In the genomic region with DNA sequence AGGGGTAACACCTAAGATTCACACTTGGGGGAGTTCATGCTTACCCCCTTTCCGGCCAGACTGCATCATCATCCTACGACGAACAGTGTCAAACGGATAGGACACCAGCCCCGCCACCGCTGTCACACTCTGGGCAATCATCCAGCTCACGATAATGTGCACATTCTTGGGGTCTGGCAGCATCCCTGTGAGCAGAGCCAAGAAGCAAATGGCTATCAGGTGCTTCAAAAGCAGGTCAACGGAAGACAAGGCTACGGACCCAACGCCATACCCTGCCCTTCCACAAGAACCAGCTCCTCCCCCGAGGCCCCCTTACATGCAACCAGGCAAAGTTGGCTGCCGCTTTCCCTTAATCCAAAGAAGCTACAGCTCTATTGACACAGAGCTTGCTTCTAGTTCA, we compare ENCODE assay signal across 8 mouse cellular contexts. TPM values are rescaled to one million over a fixed set of nuclear protein-coding genes. Genes with fewer than 3 reads are reported as not detected.
A peak's percentile ranks its signal among the peaks of the same experiment; 100 is the strongest.
DNase-seq lines count a peak whose midpoint lies in the region; ATAC-seq and TF ChIP-seq lines count a peak whose summit lies in the region.

No protein-coding gene starts in this region.

- H3K4me3 ChIP-seq in forebrain, embryonic 15.5 days, result peak overlapping the region; percentile 80
- peak overlapping the region; percentile 89 for H3K4me3 ChIP-seq in limb, embryonic 14.5 days (replicated peaks; ENCODE audit: low read length)
- no peak overlapping the region for H3K4me3 ChIP-seq in stomach, postnatal 0 days (ENCODE audit: low read depth, low read length)

- DNase-seq in adrenal gland, postnatal 14 days, result peak; percentile 49
- no peak for DNase-seq in adrenal gland, adult 8-10 months
- DNase-seq in adrenal gland, postnatal 25 days, result peak; percentile 8
- DNase-seq in heart, postnatal 36 days, result peak; percentile 64 to 71
- DNase-seq in limb, embryonic 14.5 days (ENCODE audit: low spot score), result no peak
- no peak for DNase-seq in stomach, postnatal 0 days (ENCODE audit: low spot score)
- DNase-seq in thymus, adult 18-20 months, result no peak

- 57% methylated on average over 12 of the region's 12 CpGs for WGBS in forebrain, embryonic 15.5 days
- 80% methylated on average over 12 of the region's 12 CpGs for WGBS in limb, embryonic 14.5 days
- WGBS in stomach, postnatal 0 days, result 75% methylated on average over 12 of the region's 12 CpGs

- no peak overlapping the region for H3K27ac ChIP-seq in forebrain, embryonic 15.5 days (replicated peaks)
- no peak overlapping the region for H3K27ac ChIP-seq in limb, embryonic 14.5 days (replicated peaks; ENCODE audit: low read depth, low read length)
- 0 out of 2 replicates have a peak overlapping the region, but pooled peaks have one; percentile 18 for H3K27ac ChIP-seq in stomach, postnatal 0 days (replicated peaks)

- TF ChIP-seq EP300 in stomach, postnatal 0 days (optimal IDR thresholded peaks at IDR 0.05), result no peak

- no peak for TF ChIP-seq CTCF in stomach, postnatal 0 days (IDR thresholded peaks at IDR 0.05; ENCODE audit: low read depth)

- intact Hi-C loops in heart, postnatal 36 days (cut with DNase I), result no loop called here

- no peaks in the 10 kb centered on the region for H3K9me3 ChIP-seq in forebrain, embryonic 15.5 days
- no peaks in the 10 kb centered on the region for H3K9me3 ChIP-seq in limb, embryonic 14.5 days (ENCODE audit: control insufficient read depth, low read length)
- H3K9me3 ChIP-seq in stomach, postnatal 0 days (ENCODE audit: control insufficient read depth, low read length), result no peaks in the 10 kb centered on the region

- ATAC-seq in forebrain, embryonic 15.5 days (replicated peaks), result no peak
- no peak for ATAC-seq in limb, embryonic 14.5 days (ENCODE audit: low FRiP score, low read depth)
- no peak for ATAC-seq in stomach, postnatal 0 days (ENCODE audit: low FRiP score, low TSS enrichment)

- H3K4me1 ChIP-seq in forebrain, embryonic 15.5 days, result peaks cover 38% of the 10 kb centered on the region
- H3K4me1 ChIP-seq in limb, embryonic 14.5 days (ENCODE audit: control insufficient read depth, insufficient read depth, low read length), result peaks cover 29% of the 10 kb centered on the region
- H3K4me1 ChIP-seq in stomach, postnatal 0 days (replicated peaks; ENCODE audit: control insufficient read depth, insufficient read depth), result no peaks in the 10 kb centered on the region; the same call in 1 of the 2 replicates

- peak overlapping the region; percentile 96; the same call in 1 of the 2 replicates for H3K9ac ChIP-seq in forebrain, embryonic 15.5 days (replicated peaks)
- H3K9ac ChIP-seq in limb, embryonic 14.5 days (ENCODE audit: low read depth, low read length, severe bottlenecking), result no peak overlapping the region
- H3K9ac ChIP-seq in stomach, postnatal 0 days (ENCODE audit: low read length), result peak overlapping the region; percentile 41

- H3K36me3 ChIP-seq in forebrain, embryonic 15.5 days, result peaks cover 51% of the 10 kb centered on the region
- H3K36me3 ChIP-seq in limb, embryonic 14.5 days (ENCODE audit: control insufficient read depth, insufficient read depth, low read length), result peaks cover 58% of the 10 kb centered on the region
- peaks cover 15% of the 10 kb centered on the region; the same call in 1 of the 2 replicates for H3K36me3 ChIP-seq in stomach, postnatal 0 days (ENCODE audit: control insufficient read depth, insufficient read depth, low read length)

- TF ChIP-seq POLR2A in limb, embryonic 14.5 days (IDR thresholded peaks at IDR 0.05; ENCODE audit: borderline replicate concordance, extremely low read depth, insufficient read depth, insufficient read length), result no peak

- H3K4me2 ChIP-seq in forebrain, embryonic 15.5 days (replicated peaks), result peak overlapping the region; percentile 88
- H3K4me2 ChIP-seq in limb, embryonic 14.5 days (replicated peaks; ENCODE audit: low read depth, low read length, severe bottlenecking), result peak overlapping the region; percentile 91
- H3K4me2 ChIP-seq in stomach, postnatal 0 days (replicated peaks; ENCODE audit: low read depth), result peak overlapping the region; percentile 78; the same call in 1 of the 2 replicates

- H3K27me3 ChIP-seq in forebrain, embryonic 15.5 days, result no peaks in the 10 kb centered on the region
- no peaks in the 10 kb centered on the region for H3K27me3 ChIP-seq in limb, embryonic 14.5 days (ENCODE audit: control insufficient read depth, insufficient read depth, low read length)
- no peaks in the 10 kb centered on the region for H3K27me3 ChIP-seq in stomach, postnatal 0 days (ENCODE audit: control insufficient read depth, insufficient read depth, low read length)

RNA-seq across cellular contexts. Expression of a gene that starts 2.7 kb away (rescaled TPM):
- 205 and 233 TPM in 2 replicates for total RNA-seq in adrenal gland, postnatal 14 days (2021)
- total RNA-seq in adrenal gland, adult 8-10 months (2022), result 100 to 1,000 TPM; 161 to 210 (median 183) TPM
- 134 and 159 TPM in 2 replicates for total RNA-seq in adrenal gland, postnatal 25 days (2021)
- polyA plus RNA-seq in forebrain, embryonic 15.5 days (2015; fragmentation: Nextera tagmentation; extraction: Ambion mirVana), result 656 and 691 TPM in 2 replicates
- 1,000 to 10,000 TPM; 5,098 to 5,396 TPM for total RNA-seq in heart, postnatal 36 days (2021)
- 410 and 427 TPM in 2 replicates for polyA plus RNA-seq in limb, embryonic 14.5 days (2012; rRNA removed)
- polyA plus RNA-seq in limb, embryonic 14.5 days (2014; fragmentation: Nextera tagmentation; extraction: Ambion mirVana), result 513 and 524 TPM in 2 replicates
- 315 and 344 TPM in 2 replicates for polyA plus RNA-seq in stomach, postnatal 0 days (2015; fragmentation: Nextera tagmentation; extraction: Ambion mirVana)

RNA-seq across cellular contexts. Expression of a gene that starts 56.4 kb away (rescaled TPM):
- total RNA-seq in adrenal gland, postnatal 14 days (2021), result 18.3 and 18.6 TPM in 2 replicates
- 10 to 100 TPM; 15.1 to 24.6 (median 19.1) TPM for total RNA-seq in adrenal gland, adult 8-10 months (2022)
- total RNA-seq in adrenal gland, postnatal 25 days (2021), result 17.3 and 17.9 TPM in 2 replicates
- 4.8 and 5.7 TPM in 2 replicates for polyA plus RNA-seq in forebrain, embryonic 15.5 days (2015; fragmentation: Nextera tagmentation; extraction: Ambion mirVana)
- 10 to 100 TPM; 10.5 to 10.8 TPM for total RNA-seq in heart, postnatal 36 days (2021)
- polyA plus RNA-seq in limb, embryonic 14.5 days (2012; rRNA removed), result 10.2 and 13.8 TPM in 2 replicates
- polyA plus RNA-seq in limb, embryonic 14.5 days (2014; fragmentation: Nextera tagmentation; extraction: Ambion mirVana), result 10.5 and 13.5 TPM in 2 replicates
- 3.1 and 4.3 TPM in 2 replicates for polyA plus RNA-seq in stomach, postnatal 0 days (2015; fragmentation: Nextera tagmentation; extraction: Ambion mirVana)

RNA-seq across cellular contexts. Expression of a gene that starts 56.8 kb away (rescaled TPM):
- 18.1 and 20.1 TPM in 2 replicates for total RNA-seq in adrenal gland, postnatal 14 days (2021)
- total RNA-seq in adrenal gland, adult 8-10 months (2022), result 10 to 100 TPM; 24.3 to 28.4 (median 24.9) TPM
- 21.2 and 24.4 TPM in 2 replicates for total RNA-seq in adrenal gland, postnatal 25 days (2021)
- polyA plus RNA-seq in forebrain, embryonic 15.5 days (2015; fragmentation: Nextera tagmentation; extraction: Ambion mirVana), result 23.1 and 24.3 TPM in 2 replicates
- total RNA-seq in heart, postnatal 36 days (2021), result 10 to 100 TPM; 11.2 to 13.3 TPM
- polyA plus RNA-seq in limb, embryonic 14.5 days (2012; rRNA removed), result 13.6 and 14.6 TPM in 2 replicates
- polyA plus RNA-seq in limb, embryonic 14.5 days (2014; fragmentation: Nextera tagmentation; extraction: Ambion mirVana), result 24.2 and 28.5 TPM in 2 replicates
- 12.2 and 16.9 TPM in 2 replicates for polyA plus RNA-seq in stomach, postnatal 0 days (2015; fragmentation: Nextera tagmentation; extraction: Ambion mirVana)

Comparison
In these comparisons a context has a peak if more than half of its experiments do, and no peak if none do; other contexts are left out.
1. DNase-seq: peak in adrenal gland, postnatal 14 days (single experiment), adrenal gland, postnatal 25 days (single experiment) and heart, postnatal 36 days (2 of 2); none in adrenal gland, adult 8-10 months (single experiment), limb, embryonic 14.5 days (single experiment), stomach, postnatal 0 days (single experiment) and thymus, adult 18-20 months (0 of 2).
2. RNA of a gene that starts 2.7 kb away (total RNA-seq): 5,098 to 5,396 TPM in heart, postnatal 36 days; 205 to 233 TPM in adrenal gland, postnatal 14 days, 161 to 210 TPM in adrenal gland, adult 8-10 months and 134 to 159 TPM in adrenal gland, postnatal 25 days; every median in the first group is over 10 times any median in the second.
3. Peak in every context shown above with its lines, with median percentiles within 50 percentile points of each other: H3K4me2 ChIP-seq.